Mouse (Mus musculus): ENCODE measurements around the gene Cx3cr1. TPM values are rescaled to one million over a fixed set of nuclear protein-coding genes. Genes with fewer than 3 reads are reported as not detected.
"Not testable (repeated sequence)": the region's sequence is repeated elsewhere in the genome, so short reads cannot be mapped to it uniquely, and the experiment has no call there.

The Cx3cr1 gene
- total RNA-seq, 2 experiments from 2014 or later = 0.24 to 0.61 TPM

DNA sequence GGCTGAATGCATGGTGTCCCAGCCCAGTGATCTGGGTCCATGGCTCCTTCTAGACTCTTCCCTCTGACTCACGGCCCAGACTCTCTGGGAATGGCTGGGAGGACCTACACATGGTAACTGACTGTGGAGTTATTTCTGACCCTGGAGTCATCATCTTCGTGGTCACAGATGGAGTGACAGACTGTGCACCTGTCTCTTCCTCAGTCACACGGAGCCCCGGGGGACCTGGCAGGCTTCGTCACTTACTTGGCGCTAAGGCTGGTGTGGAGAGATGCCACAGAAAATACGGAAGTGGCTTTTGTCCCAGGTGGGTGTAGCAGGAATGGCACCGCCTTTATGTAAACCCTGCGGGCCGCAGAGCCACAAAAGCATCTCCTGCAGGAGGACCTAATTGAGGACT is 45.5 kb downstream of the Cx3cr1 start:
- peak; percentile 72 for DNase-seq

DNA sequence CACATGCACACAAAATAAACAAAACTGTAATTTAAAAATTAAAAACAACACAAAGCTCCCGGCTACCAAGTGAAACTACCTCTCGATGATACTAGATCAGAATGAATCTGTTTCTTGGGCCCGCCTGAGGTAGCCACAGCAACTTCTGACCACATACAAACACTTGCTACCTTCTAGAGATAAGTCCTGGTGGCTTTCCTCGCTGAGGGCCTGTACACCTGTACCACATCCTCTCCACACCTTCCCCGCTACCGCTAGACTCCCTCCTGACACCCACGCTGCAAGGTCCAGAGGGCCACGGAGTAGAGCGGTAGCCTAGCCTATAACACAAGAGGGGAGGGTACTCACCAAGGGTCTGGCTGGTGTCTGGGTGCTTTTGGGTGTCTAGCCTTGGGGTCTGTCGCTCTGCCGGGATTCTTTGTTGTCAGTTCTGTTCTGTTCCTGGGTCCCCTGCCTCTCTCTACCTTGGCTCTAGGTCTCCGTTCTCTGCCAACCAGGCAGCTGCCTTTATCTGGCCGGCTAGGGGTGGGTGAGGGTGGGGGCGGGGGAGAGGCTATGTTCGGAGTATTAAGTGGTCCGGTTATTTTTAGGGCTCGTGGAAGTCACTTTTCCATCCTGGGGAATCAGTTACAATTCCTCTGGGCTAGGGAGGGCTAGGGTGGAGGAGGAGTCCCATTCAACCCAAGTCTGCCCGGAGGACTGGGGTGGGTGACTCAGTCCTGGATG is 46.4 kb downstream of the Cx3cr1 start, which contains the start of gene Xirp1:
Xirp1 (minus strand) TSS at position 513 of the 726 bp plus-strand sequence.
- peak; percentile 49 for DNase-seq

DNA sequence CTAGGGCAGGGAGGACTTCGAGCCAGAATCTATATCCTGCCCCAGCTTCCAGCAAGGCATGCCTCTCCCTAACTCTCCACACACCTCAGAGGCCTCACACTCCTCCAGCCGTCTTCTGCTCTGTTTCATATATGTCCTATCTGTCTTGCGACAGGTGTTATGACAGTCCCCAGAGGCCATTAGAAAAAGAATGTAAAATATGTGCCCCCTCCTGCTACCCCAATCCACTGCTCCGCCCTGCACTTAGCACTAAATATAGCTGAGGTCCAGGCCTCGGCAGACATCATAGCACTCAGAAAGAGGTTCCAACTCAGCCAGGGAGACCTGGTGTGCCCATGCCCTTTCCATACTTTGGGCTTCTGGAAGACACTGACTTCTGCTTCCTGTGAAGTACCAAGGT is 48.5 kb downstream of the Cx3cr1 start:
- no peak for DNase-seq

DNA sequence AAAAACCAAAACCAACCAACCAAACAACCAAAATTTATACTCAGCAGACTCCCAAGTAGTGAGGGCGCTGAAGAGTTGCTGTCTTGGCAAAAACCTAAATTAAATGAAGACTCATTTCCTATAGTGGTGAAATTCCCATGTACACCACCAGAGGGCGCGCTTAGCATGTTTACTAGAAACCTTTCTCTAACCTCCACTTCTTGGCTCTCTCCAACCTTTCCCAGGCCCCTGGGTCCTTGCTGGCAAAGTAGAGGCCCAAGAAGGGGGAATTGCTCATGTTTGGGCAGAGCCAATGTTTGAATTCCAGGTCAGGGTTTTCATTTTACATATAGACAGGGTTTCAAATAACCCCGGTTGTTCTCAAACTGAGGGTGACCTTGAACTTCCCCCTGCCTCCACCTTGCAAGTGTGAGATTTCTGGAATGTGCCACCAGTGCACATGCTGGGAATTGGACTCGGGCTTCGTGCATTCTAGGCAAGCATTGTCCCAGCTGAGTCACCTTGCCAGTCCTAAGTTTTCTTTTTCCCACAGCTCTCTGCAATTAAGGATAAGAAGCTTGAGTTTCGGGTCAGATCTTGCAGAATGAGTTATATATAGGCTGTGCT is 49.3 kb downstream of the Cx3cr1 start:
- DNase-seq = peak; percentile 65

DNA sequence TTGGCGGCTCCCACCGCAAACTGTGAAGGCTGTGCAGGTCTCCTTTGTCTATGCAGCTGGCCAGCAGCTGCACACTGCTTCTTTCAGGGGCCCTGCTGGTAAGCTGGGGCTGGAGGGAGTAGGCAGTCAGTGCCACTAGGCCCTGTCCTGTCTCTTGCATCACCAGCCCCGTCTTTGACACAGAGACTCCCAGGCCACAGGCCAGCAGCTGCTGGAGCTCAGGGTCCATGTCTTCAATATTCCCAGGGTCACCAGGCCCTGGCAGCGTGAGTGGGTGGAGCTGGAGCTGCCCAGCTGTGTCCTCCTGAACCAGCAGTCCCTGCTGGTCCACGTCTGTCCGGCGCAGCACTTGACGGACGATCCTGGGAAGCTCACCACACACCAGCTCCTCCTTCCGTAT is 52.7 kb downstream of the Cx3cr1 start:
- DNase-seq = no peak

DNA sequence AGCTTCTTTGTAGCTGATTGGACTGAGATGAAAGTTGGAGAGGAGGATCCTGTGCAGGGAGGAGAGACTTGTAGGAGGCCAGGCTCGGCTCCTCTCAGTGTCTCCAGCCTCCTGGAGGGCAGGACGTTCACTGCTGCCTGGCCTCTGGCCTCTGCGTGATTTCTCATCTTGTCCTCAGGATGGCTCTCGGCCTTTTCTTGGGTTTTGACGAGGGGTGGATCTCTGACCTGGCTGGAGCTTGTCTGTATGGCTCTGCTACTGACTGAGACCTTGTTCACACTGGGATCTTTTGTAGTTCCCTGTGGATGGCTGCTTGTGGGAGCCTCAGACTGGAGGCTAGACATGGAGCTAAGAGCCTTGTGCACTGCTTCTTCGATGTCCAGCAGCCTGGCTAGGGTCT is 54.9 kb downstream of the Cx3cr1 start:
- DNase-seq = no peak

DNA sequence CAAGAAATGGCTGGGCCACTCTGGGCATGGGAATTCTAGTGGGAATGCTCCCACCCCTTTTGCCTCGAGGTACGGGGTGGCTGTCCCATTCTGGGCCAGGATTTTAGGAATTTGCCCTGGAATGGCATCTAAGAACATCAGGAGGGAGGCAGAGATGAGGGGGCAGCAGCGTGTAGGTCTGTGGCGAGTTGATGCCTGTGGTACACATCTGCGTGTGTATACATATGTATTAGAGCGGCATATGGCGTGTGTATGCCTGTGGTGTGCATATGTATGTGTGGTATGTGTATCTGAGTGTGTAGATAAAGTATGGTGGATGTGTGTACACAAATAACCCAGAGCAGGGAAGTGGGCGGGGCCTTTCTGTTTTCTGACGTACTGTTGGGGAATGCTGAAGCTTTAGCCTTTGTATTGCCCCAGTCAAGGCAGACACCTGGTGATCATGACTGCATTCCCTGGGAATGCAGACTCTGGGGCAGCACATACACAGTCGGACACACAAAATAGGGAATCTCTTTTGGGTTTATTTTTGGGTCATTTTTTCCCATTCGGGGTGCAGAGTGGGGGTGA is 56.3 kb downstream of the Cx3cr1 start:
- no peak for DNase-seq

DNA sequence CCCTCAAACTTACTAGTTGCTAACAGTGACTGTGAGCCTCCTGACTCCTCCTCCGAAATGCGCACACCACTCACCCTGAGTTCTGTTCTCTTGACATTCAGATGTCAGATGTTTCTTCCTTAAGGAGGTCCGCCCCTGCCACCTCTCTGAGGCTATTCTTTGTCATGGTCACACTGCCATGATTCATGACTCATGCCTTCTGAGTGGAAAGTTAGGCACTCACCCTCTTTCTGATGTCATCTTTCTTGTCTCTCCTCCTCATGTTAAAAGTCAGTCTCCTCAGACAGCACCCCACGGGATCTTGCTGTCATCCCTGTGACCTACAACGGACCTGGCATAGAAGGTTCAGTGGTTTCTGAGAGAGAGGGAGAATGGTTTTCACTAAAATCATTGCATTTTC is 56.9 kb downstream of the Cx3cr1 start:
- no peak for DNase-seq

DNA sequence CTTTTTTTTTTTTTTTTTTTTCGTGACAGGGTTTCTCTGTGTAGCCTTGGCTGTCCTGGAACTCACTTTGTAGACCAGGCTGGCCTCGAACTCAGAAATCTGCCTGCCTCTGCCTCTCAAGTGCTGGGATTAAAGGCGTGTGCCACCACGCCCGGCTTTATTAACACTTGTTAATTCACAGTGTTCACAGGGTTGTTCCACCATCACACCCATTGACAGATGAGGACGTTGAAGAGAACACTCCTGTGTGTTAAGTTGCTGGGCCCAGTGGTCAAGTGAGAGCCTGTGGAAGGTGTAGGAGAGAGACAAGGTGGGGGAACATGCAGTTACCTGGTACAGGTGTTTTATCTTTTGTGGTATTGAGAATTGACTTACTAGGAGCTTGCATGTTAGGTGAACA is 57.5 kb downstream of the Cx3cr1 start:
- DNase-seq = not testable (repeated sequence)

DNA sequence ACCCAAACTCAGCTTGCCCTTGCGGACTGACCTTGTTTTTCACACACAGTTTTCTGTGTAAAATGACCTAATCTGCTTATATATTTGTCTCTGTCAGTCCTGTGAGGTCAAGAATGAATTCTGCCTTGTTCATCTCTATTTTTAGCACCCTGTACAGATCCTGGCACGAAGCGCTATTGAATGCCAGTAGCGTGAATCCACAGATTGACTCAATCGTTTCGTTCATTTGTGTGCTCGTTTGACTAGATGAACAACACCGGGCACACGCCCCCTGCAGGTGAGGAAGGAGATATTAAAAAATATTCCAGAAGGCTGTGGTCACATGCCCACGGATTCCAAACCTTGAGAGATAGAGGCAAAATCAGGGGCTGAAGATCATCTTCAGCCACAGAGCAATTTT is 58.1 kb downstream of the Cx3cr1 start:
- DNase-seq = peak; percentile 68

DNA sequence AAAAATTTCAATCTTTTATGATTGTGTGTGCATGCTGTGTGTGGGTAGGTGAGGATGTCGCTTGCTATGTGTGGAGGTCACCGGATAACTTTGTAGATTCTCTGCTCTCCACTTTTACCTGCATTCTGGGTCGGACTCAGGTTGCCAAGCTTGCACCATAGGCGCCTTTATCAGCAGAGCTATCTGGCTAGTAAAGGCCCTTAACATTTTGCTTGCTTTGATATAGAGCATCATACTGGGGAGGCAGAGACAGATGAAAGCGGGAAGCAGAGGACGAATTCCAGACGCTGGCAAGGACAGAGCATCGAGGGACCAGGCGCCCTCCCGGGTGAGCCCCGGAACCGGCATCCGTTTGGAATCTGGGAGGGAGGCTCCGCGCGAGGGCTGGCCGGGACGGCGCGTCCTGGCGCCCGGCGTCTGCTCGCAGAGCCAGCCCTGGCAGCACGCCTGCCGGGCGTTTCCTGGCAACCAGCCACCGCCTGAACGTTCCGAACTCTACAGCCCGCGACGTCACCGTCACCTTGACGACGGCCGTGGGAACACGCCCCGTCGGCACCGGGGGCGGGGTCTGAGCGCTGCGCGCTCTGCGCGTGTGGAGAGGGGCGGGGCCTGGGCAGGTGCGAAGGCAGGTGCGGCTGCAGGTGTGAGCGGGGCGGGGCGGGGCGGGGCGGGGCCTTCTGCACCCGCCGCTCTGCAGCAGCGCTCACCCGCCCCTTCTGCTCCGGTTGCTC is 58.7 kb downstream of the Cx3cr1 start:
- peak; percentile 97 for DNase-seq

DNA sequence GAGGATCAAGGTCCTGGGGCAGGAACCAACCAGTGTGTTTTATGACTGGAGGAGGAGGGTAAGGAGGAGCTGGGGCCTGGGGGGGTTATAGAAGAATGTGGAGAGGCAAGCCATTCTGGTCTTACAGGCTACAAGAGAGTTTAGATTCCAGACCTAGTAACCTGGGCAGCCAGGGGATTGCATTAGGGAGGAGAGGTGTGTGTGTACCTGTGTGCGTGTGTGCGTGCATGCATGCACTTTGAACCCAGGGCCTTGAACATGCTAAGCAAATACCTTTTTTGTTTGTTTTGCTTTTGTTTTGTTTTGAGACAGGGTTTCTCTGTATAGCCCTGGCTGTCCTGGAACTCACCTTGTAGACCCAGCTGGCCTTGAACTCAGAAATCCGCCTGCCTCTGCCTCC is 59.8 kb downstream of the Cx3cr1 start:
- no peak for DNase-seq

DNA sequence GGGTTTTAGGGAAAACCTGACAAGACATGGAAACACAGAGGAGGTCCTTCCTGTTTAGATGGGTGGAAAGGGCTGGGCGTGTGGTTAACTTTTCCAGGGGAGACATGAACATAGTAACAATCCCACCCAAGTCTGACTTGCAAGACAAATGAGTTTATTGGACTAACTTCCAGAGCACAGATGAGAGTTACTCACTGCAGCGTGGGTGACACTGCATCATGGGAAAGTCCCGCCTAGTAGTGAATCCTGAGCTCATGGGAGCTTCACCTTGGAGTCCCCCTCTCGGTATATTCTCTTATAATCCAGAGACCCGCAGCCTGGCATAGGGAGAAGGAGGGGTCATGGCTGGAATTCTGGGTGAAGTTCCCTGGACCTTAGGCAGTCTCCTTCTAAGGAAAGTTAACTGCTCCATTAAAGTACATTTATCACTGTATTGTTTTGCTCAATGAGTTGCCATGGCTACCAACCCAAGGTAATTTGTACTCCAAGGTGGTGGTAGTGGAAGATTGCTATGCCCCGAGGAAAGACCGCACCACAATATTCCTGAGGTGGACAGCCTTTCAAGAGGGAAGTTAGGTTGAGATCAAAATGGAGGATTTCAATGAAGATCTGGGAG is 60.3 kb downstream of the Cx3cr1 start:
- no peak for DNase-seq

DNA sequence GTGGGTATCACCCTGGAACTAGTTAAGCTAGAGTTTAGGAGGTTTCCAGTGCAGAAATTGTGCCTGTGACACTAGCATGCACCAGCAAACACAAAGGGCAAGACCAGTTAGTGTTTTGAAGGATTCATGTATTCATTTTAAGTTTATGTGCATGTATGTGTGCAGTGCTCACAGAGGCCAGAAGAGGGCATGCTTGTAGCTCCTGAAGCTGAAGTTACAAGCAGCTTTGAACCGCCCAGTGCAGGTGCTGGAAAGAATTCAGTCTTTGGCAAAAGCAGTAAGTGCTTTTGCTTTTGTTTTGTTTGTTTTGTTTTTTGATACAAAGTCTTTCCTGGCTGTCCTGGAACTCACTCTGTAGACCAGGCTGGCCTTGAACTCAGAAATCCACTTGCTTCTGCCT is 61.8 kb downstream of the Cx3cr1 start:
- DNase-seq = no peak

DNA sequence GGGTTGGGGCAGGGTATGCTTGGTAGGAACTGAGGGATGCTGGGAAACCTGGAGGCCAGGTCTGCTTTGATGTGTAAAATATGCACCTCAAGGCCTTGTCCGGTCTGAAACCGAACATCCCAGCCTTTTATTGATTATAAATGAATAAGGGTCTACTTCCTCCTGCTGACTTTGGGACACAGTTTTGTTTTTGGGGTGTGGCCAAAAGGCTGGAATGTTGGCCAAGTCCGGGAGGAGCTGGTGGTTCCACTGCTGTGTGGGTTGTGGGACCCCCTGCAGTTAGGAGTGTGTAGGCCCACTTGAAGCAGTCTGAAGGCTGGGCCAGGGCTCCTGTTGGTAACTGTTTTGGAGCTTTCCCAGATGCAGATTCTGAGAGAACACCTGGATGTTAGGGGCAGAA is 63.7 kb downstream of the Cx3cr1 start:
- no peak for DNase-seq

DNA sequence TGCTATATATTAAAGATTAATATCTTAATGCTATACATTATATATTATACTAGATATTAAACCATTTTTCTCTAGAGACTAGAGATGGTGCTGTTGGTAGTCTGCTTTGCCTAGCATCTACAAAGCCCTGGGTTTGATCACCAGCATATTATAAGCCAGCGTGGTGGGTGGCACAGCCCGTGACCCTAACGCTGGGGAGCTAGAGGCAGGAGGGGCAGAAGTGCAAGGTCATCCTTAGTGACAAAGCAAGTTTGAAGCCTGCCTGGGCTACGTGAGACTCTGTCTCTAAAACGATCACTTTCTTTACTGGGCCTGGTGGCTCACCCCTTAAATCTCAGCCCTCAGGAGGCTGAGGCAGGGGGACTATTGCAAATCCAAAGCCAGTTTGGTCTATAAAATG is 66.8 kb downstream of the Cx3cr1 start:
- no peak for DNase-seq

DNA sequence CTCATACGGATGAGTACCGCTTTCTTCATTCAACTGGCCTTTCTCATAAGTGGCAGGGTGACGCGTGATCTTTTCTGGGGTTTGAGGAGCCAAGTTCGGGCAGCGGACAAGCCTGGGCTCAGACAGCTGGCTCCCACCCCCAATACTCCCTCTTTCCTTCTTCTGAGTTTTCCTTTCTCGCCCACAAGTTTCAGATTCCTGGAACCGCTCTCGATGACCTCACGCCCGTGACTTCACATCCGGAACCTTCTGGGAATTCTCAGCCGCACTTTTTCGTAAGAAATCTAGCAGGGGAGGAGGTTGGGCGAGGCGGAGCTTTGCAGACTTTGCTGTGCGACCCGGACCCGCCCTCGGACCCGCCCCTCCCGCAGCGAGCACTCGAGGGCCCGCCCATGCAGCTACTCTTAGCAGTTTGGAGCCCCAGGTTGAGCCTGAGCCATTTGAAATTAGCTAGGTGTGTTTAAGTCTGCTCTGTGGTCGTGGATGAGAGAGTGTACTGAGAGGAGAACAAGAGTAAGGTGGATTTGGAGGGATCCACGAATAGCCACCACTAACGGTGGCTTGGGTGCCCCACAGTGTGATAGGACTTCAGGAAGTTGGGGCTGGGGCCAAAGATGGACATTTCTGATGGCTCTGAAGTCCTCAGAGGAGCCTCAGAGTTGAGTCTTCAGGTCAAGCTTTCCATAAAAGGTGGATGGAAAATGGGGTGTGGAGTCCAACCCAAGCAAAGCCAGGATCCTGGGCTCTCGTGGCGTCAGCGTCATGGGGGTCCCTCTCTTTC is 67.5 kb downstream of the Cx3cr1 start:
- DNase-seq = peak; percentile 86

DNA sequence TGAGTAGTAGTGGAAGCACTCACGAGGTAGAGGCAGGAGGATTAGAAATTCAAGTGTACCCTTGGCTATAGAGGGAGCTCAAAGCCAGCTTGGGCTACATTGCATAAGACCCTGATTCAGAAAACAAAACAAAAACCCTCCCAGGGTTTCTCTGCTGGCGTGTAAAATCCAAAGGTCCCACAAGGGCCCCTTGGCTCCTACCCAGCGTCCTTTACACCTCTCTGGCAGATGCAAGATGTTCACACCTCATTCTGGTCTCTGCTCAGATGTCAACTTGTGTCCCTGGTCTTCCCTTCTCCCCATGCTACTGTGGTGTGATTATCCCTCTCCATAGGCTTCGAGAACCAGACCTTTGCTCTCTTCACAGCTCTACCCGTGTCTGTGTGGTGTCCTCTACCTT is 68.9 kb downstream of the Cx3cr1 start:
- DNase-seq = no peak

DNA sequence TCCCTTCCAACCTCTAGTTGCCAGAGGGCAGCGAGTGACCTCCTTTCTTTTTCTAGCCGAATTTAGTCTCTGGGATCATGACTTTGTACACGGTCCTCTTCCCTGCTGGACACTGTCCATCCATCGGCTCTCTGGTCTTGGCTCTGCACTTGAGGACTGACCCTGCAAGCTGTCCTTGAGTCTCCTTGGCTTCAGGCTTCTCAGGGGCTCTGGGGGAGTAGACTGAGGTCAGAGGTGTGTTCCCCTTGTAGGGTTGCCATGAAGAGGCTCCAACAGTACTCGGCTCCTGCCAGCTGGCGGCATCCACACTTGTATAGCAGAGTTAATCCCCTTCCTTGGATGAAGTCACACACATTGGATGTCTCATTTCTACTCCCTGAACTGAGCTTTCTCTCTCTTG is 70.0 kb downstream of the Cx3cr1 start:
- peak; percentile 65 for DNase-seq

DNA sequence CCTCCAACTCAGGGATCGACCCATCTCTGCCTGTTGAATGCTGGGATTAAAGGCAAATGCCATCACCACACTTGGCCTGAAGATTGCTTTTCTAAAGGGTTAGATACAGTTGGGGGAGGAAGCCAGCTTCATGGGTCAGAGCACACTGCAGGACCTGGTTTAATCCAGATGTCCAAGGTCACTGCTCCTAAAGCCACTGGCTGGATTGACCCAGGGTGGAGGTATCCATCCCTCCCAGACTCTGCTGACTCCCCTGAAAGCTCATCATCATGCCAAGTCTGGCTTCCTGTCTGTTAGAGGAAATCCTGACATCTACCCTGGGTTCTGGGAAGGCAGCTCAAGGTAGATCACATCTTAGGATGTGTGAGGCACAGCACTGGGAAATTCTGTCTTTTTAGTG is 70.9 kb downstream of the Cx3cr1 start:
- no peak for DNase-seq

DNA sequence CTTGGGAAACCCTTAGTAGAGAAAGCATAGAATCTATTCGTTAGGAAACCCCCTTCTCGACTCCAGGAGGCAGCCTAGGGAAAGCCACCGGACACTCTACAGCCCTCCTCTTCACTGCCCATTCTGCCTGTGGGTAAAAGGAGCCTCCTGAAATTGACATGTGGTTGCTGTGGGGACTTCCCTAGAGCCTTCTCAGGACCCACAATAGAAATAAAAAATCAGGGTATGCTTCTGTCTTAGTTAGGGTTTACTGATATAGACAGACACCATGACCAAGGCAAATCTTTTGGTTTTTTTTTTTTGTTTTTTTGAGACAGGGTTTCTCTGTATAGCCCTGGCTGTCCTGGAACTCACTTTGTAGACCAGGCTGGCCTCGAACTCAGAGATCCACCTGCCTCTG is 73.6 kb downstream of the Cx3cr1 start:
- no peak for DNase-seq

DNA sequence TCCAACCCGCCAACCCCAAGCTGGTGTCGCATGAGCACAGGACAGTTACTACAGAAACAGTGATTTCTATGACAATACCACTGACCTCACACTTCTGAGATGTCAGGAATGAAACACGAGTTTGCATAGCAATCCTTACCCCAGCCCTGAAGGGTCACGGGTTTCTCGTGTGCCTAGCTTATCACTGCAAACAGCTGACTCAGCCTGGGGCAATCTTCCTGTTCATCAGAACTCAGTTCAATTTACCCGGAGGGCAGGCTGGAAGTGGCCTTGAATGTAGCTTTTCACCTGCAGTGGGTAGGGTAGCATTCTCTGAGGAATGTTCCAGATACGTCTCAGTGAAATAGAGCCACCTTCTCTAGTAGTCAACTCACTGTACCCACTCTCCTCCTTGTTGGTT is 75.5 kb downstream of the Cx3cr1 start:
- DNase-seq = no peak

Data from gastrocnemius, postnatal 25 days (tissue).